Mouse (Mus musculus): ENCODE data around the gene Ifnk. TPM values are rescaled to one million over a fixed set of nuclear protein-coding genes. Genes with fewer than 3 reads are reported as not detected.

Ifnk gene
- total and polyA plus RNA-seq, 3 experiments, result not detected

DNA sequence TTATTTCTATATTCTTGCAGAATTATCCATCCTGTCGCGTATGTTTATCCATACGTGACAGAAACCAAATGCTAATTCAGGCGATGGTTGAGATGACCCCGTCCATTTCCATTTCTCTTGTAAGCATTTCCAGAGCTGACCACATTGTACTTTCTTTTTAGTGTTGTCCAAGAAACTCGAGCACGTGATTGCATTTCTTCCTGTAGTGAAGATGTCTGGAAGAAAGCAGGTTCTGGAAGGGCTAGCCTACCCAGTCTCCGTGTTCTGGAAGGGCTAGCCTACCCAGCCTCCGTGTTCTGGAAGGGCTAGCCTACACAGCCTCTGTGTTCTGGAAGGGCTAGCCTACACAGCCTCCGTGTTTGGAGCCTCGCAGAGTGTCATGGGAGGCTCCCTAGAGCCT lies 27.8 kb upstream of the Ifnk start:
- Histone ChIP-seq H3K4me1 (ENCODE audit: control insufficient read depth in 1 of 2, insufficient read depth in 2 of 2, low read length in 2 of 2) (no peaks in the 10 kb centered on the region), H3K36me3 (ENCODE audit: control insufficient read depth in 1 of 2, insufficient read depth in 2 of 2, low read length in 2 of 2) (no peaks in the 10 kb centered on the region)

DNA sequence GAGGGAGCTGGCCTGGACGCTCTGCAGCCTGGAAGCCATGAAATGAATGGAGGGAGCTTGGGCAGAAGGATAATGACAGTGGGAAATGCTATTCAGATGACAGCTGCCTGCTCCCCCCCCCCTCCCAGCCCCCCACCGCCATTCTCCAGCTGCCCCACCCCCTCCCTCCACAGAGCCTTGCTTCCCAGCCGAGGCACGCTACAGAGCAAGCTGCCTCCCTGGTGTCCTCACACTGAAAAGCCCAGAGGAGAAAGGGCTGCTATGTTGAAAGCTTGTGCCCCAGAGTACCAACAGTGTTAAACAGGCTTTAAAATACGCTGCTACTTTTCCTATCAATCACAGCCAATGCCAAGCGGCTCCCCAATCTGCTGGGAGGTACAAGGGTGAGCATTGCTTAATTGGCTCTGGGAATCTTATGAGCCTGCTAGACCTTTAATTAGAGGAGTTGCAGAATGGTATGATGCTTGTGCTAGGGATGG lies 26.5 kb upstream of the Ifnk start:
- no peak overlapping the region for H3K27ac ChIP-seq (ENCODE audit: control insufficient read depth, low read depth, low read length)
- H3K9ac ChIP-seq (ENCODE audit: control insufficient read depth, low read depth, low read length, poor library complexity, severe bottlenecking), result no peak overlapping the region
- DNase-seq (ENCODE audit: low read depth, low spot score), result no peak
- no peak for TF ChIP-seq TBP (IDR thresholded peaks at IDR 0.05; ENCODE audit: low read depth, low read length)
- no peak for TF ChIP-seq HCFC1 (IDR thresholded peaks at IDR 0.05; ENCODE audit: low read depth, low read length)
- TF ChIP-seq USF1 (IDR thresholded peaks at IDR 0.05; ENCODE audit: low read depth, low read length), result no peak
- TF ChIP-seq JUND (IDR thresholded peaks at IDR 0.05; ENCODE audit: low read depth, low read length), result no peak
- no peak for TF ChIP-seq CHD2 (IDR thresholded peaks at IDR 0.05; ENCODE audit: low read length)
- no peak for TF ChIP-seq MYB (IDR thresholded peaks at IDR 0.05; ENCODE audit: low read depth, low read length)
- no peak for TF ChIP-seq CHD1 (IDR thresholded peaks at IDR 0.05; ENCODE audit: low read depth, low read length)
- no peak for TF ChIP-seq ETS1 (IDR thresholded peaks at IDR 0.05; ENCODE audit: low read depth, low read length)
- TF ChIP-seq BHLHE40 (IDR thresholded peaks at IDR 0.05; ENCODE audit: borderline replicate concordance, low read depth, low read length), result no peak
- no peak for TF ChIP-seq RAD21 (IDR thresholded peaks at IDR 0.05; ENCODE audit: low read depth, low read length)
- no peak for TF ChIP-seq ZMIZ1 (IDR thresholded peaks at IDR 0.05; ENCODE audit: low read depth, low read length)
- TF ChIP-seq MXI1 (IDR thresholded peaks at IDR 0.05; ENCODE audit: low read depth, low read length), result no peak
- TF ChIP-seq MAX (IDR thresholded peaks at IDR 0.05; ENCODE audit: low read length), result no peak
- TF ChIP-seq SMC3 (IDR thresholded peaks at IDR 0.05; ENCODE audit: low read depth, low read length), result no peak
- TF ChIP-seq POLR2AphosphoS5 (IDR thresholded peaks at IDR 0.05; ENCODE audit: borderline replicate concordance, low read depth, low read length), result no peak
- no peak for TF ChIP-seq ZKSCAN1 (IDR thresholded peaks at IDR 0.05; ENCODE audit: low read depth, low read length)
- TF ChIP-seq EP300 (IDR thresholded peaks at IDR 0.05; ENCODE audit: low read depth in 1 of 2, low read length in 2 of 2), result no peak
- TF ChIP-seq POLR2A (IDR thresholded peaks at IDR 0.05; ENCODE audit: control insufficient read depth in 1 of 2, insufficient read depth in 1 of 2, low read depth in 1 of 2, low read length in 2 of 2, poor library complexity in 1 of 2), result no peak
- TF ChIP-seq GATA1 (IDR thresholded peaks at IDR 0.05; ENCODE audit: low read depth, low read length), result no peak
- TF ChIP-seq KAT2A (conservative IDR thresholded peaks at IDR 0.05; ENCODE audit: low read depth, low read length), result no peak
- H3K9me3 ChIP-seq (replicated peaks; ENCODE audit: insufficient read depth, low read length), result no peaks in the 10 kb centered on the region
- peaks cover 0 to 3% of the 10 kb centered on the region in 2 experiments; a peak in 1 of 4 replicates for H3K4me1 ChIP-seq (ENCODE audit: control insufficient read depth in 1 of 2, insufficient read depth in 2 of 2, low read length in 2 of 2)
- H3K79me2 ChIP-seq (ENCODE audit: control insufficient read depth, insufficient read depth, low read length, poor library complexity), result no peaks in the 10 kb centered on the region
- peaks cover 0 to 1% of the 10 kb centered on the region in 2 experiments; a peak in 2 of 4 replicates for H3K36me3 ChIP-seq (ENCODE audit: control insufficient read depth in 1 of 2, insufficient read depth in 2 of 2, low read length in 2 of 2)
- no peak overlapping the region for H3K4me3 ChIP-seq (ENCODE audit: control insufficient read depth in 1 of 2, insufficient read depth in 1 of 2, low read depth in 2 of 2, low read length in 2 of 2)
- no peaks in the 10 kb centered on the region for H3K27me3 ChIP-seq (ENCODE audit: control insufficient read depth in 1 of 2, insufficient read depth in 2 of 2, low read length in 2 of 2)

More for the DNA sequence above, 27.8 kb upstream of the Ifnk start:
- DNase-seq (ENCODE audit: low read depth, low spot score), result no peak
- Histone ChIP-seq H3K27ac (ENCODE audit: control insufficient read depth, low read depth, low read length) (no peak overlapping the region), H3K79me2 (ENCODE audit: control insufficient read depth, insufficient read depth, low read length, poor library complexity) (no peaks in the 10 kb centered on the region), H3K4me3 (ENCODE audit: control insufficient read depth in 1 of 2, insufficient read depth in 1 of 2, low read depth in 2 of 2, low read length in 2 of 2) (no peak overlapping the region), H3K9me3 (replicated peaks; ENCODE audit: insufficient read depth, low read length) (no peaks in the 10 kb centered on the region), H3K27me3 (ENCODE audit: control insufficient read depth in 1 of 2, insufficient read depth in 2 of 2, low read length in 2 of 2) (no peaks in the 10 kb centered on the region), H3K9ac (ENCODE audit: control insufficient read depth, low read depth, low read length, poor library complexity, severe bottlenecking) (no peak overlapping the region)
- TF ChIP-seq POLR2AphosphoS5 (IDR thresholded peaks at IDR 0.05; ENCODE audit: borderline replicate concordance, low read depth, low read length), result no peak
- no peak for TF ChIP-seq USF1 (IDR thresholded peaks at IDR 0.05; ENCODE audit: low read depth, low read length)
- TF ChIP-seq MAX (IDR thresholded peaks at IDR 0.05; ENCODE audit: low read length), result no peak
- TF ChIP-seq GATA1 (IDR thresholded peaks at IDR 0.05; ENCODE audit: low read depth, low read length), result no peak
- no peak for TF ChIP-seq MXI1 (IDR thresholded peaks at IDR 0.05; ENCODE audit: low read depth, low read length)
